Mouse (Mus musculus) heart, embryonic 16.5 days (tissue): ENCODE measurements around the gene Adamts13. TPM values are rescaled to one million over a fixed set of nuclear protein-coding genes. Genes with fewer than 3 reads are reported as not detected.
A peak's percentile ranks its signal among the peaks of the same experiment; 100 is the strongest.

Experiments used
- ATAC-seq: fragments of 200-750 bp; cut with Nextera tagmentation; replicated peaks from 2 replicates; pipeline ENCODE4 v1.8.0; 2017; ENCODE audit warnings: moderate number of reproducible peaks; ENCODE audit not compliant: insufficient read depth, low FRiP score; ENCODE audit errors: extremely low read depth
- H3K27ac ChIP-seq: fragments of 300-500 bp; sonication (generic); 2 replicates; pipeline ENCODE4 v1.5.1; 2014; ENCODE audit warnings: mild to moderate bottlenecking, low read length, control low read depth, moderate library complexity
- H3K27me3 ChIP-seq: fragments of 300-500 bp; sonication (generic); 2 replicates; pipeline ENCODE4 v1.6.1; 2014; ENCODE audit warnings: low read length, mixed read lengths; ENCODE audit not compliant: control insufficient read depth, insufficient read depth
- H3K36me3 ChIP-seq: fragments of 300-500 bp; sonication (generic); 2 replicates; pipeline ENCODE4 v1.6.1; 2014; ENCODE audit not compliant: control insufficient read depth, insufficient read depth
- H3K4me1 ChIP-seq: fragments of 300-500 bp; sonication (generic); 2 replicates; pipeline ENCODE4 v1.6.1; 2014; ENCODE audit warnings: low read length, mixed read lengths; ENCODE audit not compliant: control insufficient read depth, insufficient read depth
- H3K4me2 ChIP-seq: fragments of 300-500 bp; sonication (generic); 2 replicates; pipeline ENCODE4 v1.6.1; 2014; ENCODE audit warnings: low read depth, mild to moderate bottlenecking, control low read depth, low read length
- H3K4me3 ChIP-seq: fragments of 300-500 bp; sonication (generic); 2 replicates; pipeline ENCODE4 v1.5.1; 2014; ENCODE audit warnings: mild to moderate bottlenecking, control low read depth, low read length
- H3K9ac ChIP-seq: fragments of 300-500 bp; sonication (generic); 2 replicates; pipeline ENCODE4 v1.6.1; 2014; ENCODE audit warnings: low read length, control low read depth
- H3K9me3 ChIP-seq: fragments of 300-500 bp; sonication (generic); replicated peaks from 2 replicates; pipeline ENCODE4 v1.6.1; 2016; ENCODE audit warnings: low read length; ENCODE audit not compliant: control insufficient read depth
- WGBS: fragments of 180-500 bp; shearing (Covaris S2); extraction: QIAGEN DNeasy Blood & Tissue Kit; methylation state at CpG from one replicate; pipeline ENCODE4 v1.1.7; 2014; 5-methylcytosine and 5-hydroxymethylcytosine counted together
- polyA plus RNA-seq: library from polyadenylated mRNA; unstranded; fragments of >200 nt; fragmentation: Nextera tagmentation; extraction: Ambion mirVana; gene quantifications from 2 replicates; pipeline ENCODE4 v1.2.1, GENCODE M21; 2015

The Adamts13 gene
- polyA plus RNA-seq, 1 experiment from 2014 or later = not detected

- Histone ChIP-seq H3K4me2 (no peak overlapping the region), H3K36me3 (no peaks in the 10 kb centered on the region), H3K4me3 (no peak overlapping the region), H3K4me1 (no peaks in the 10 kb centered on the region), H3K9me3 (no peaks in the 10 kb centered on the region), H3K9ac (no peak overlapping the region), H3K27me3 (no peaks in the 10 kb centered on the region), H3K27ac (no peak overlapping the region)
- WGBS = 85% methylated on average over 6 of the region's 7 CpGs
- ATAC-seq = no peak
Observed at GRCm38 (mm10) chr2:26997993-26998392, 24.8 kb downstream of the Adamts13 start.

GRCm38 (mm10) chr2:27006255-27006654 is 33.0 kb downstream of the Adamts13 start:
- Histone ChIP-seq H3K4me2 (no peak overlapping the region), H3K9ac (no peak overlapping the region), H3K36me3 (no peaks in the 10 kb centered on the region), H3K4me1 (peaks cover 10% of the 10 kb centered on the region), H3K27ac (no peak overlapping the region), H3K27me3 (peaks cover 2% of the 10 kb centered on the region; the same call in 1 of the 2 replicates), H3K9me3 (no peaks in the 10 kb centered on the region), H3K4me3 (no peak overlapping the region)
- ATAC-seq = no peak
- 53% methylated on average over 4 of the region's 4 CpGs for WGBS

DNA sequence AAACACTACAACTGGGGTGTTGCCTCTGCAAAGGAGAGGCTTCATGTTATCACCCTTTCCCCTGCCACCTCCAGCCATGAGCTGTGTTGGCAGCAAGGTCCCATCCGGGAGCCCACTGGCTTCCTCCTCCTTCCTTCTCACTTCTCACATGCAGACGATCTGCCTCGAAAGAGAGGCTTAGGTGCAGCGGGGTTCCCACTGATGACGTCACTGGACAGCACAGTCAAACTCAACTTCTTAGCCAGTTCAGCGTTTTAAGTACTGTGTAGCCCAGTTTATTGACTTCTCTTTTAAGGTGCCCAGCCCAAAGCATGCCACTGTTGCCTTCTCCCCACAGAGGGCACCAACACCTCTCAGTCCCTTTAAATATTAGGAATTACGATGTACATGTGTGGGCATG is 34.5 kb downstream of the Adamts13 start:
- ATAC-seq = no peak
- Histone ChIP-seq H3K36me3 (no peaks in the 10 kb centered on the region), H3K4me1 (peaks cover 10% of the 10 kb centered on the region), H3K27me3 (peaks cover 2% of the 10 kb centered on the region; the same call in 1 of the 2 replicates), H3K27ac (no peak overlapping the region), H3K9ac (no peak overlapping the region), H3K9me3 (no peaks in the 10 kb centered on the region), H3K4me2 (no peak overlapping the region), H3K4me3 (no peak overlapping the region)
- 60% methylated on average over 7 of the region's 7 CpGs for WGBS

- Histone ChIP-seq H3K4me3 (peak within 1 kb of the TSS; percentile 92), H3K9ac (peak within 1 kb of the TSS; percentile 98), H3K27me3 (peaks cover 2% of the 10 kb centered on the region; the same call in 1 of the 2 replicates), H3K4me1 (peaks cover 10% of the 10 kb centered on the region), H3K27ac (peak within 1 kb of the TSS; percentile 86), H3K4me2 (peak within 1 kb of the TSS; percentile 87), H3K9me3 (no peaks in the 10 kb centered on the region), H3K36me3 (peaks cover 7% of the 10 kb centered on the region)
- ATAC-seq = peak; percentile 96
- 1% methylated on average over 43 of the region's 43 CpGs for WGBS
Observed at GRCm38 (mm10) chr2:27009714-27010244, 36.6 kb downstream of the Adamts13 start, which contains the start of gene Cacfd1. Gene Cacfd1, plus strand, starts transcription at chr2:27009926.

DNA sequence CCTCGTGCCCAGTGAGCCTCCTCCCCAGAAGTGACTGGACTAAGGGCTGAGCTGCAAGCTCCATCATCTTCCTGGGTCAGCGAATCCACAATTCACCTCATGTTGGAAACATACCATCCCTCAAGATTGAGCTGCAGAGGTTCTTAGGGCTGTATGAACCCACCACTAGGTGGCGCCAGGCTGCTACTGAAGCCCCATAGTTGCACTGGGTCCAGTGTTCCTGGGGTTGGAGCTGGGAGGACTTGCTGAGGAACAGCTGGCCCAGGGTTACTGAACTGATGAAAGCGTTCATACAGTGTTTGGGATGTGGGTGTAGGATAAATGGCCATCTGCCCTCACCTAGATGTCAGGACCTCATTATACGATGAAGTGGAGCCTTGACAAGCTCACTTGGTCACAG is 44.6 kb downstream of the Adamts13 start:
- Histone ChIP-seq H3K36me3 (peaks cover 23% of the 10 kb centered on the region), H3K9me3 (no peaks in the 10 kb centered on the region), H3K27ac (no peak overlapping the region), H3K4me3 (no peak overlapping the region), H3K9ac (no peak overlapping the region), H3K4me1 (no peaks in the 10 kb centered on the region), H3K4me2 (no peak overlapping the region), H3K27me3 (no peaks in the 10 kb centered on the region)
- 52% methylated on average over 5 of the region's 5 CpGs for WGBS
- ATAC-seq = peak; percentile 50; the same call in 1 of the 2 replicates

- H3K4me3 ChIP-seq = no peak overlapping the region
- no peaks in the 10 kb centered on the region for H3K27me3 ChIP-seq
- H3K9me3 ChIP-seq = no peaks in the 10 kb centered on the region
- no peak overlapping the region for H3K27ac ChIP-seq
- no peaks in the 10 kb centered on the region for H3K4me1 ChIP-seq
- H3K36me3 ChIP-seq = peaks cover 18% of the 10 kb centered on the region
- H3K9ac ChIP-seq = no peak overlapping the region
- no peak for ATAC-seq
- H3K4me2 ChIP-seq = no peak overlapping the region
- 79% methylated on average over 2 of the region's 2 CpGs for WGBS
Observed at GRCm38 (mm10) chr2:27019530-27019929, 46.3 kb downstream of the Adamts13 start.

- Histone ChIP-seq H3K27ac (no peak overlapping the region), H3K4me1 (no peaks in the 10 kb centered on the region), H3K27me3 (no peaks in the 10 kb centered on the region), H3K9ac (no peak overlapping the region), H3K36me3 (peaks cover 6% of the 10 kb centered on the region; the same call in 1 of the 2 replicates), H3K9me3 (no peaks in the 10 kb centered on the region), H3K4me3 (no peak overlapping the region), H3K4me2 (no peak overlapping the region)
- ATAC-seq = no peak
- 82% methylated on average over 1 of the region's 1 CpGs for WGBS
Observed at GRCm38 (mm10) chr2:27021103-27021502, 47.9 kb downstream of the Adamts13 start.

- no peak for ATAC-seq
- H3K9me3 ChIP-seq = no peaks in the 10 kb centered on the region
- no peak overlapping the region for H3K27ac ChIP-seq
- H3K27me3 ChIP-seq = no peaks in the 10 kb centered on the region
- no peak overlapping the region for H3K4me2 ChIP-seq
- no peak overlapping the region for H3K4me3 ChIP-seq
- no peaks in the 10 kb centered on the region for H3K4me1 ChIP-seq
- 72% methylated on average over 6 of the region's 6 CpGs for WGBS
- H3K36me3 ChIP-seq = no peaks in the 10 kb centered on the region
- H3K9ac ChIP-seq = no peak overlapping the region
Observed at GRCm38 (mm10) chr2:27022612-27023011, 49.4 kb downstream of the Adamts13 start.

DNA sequence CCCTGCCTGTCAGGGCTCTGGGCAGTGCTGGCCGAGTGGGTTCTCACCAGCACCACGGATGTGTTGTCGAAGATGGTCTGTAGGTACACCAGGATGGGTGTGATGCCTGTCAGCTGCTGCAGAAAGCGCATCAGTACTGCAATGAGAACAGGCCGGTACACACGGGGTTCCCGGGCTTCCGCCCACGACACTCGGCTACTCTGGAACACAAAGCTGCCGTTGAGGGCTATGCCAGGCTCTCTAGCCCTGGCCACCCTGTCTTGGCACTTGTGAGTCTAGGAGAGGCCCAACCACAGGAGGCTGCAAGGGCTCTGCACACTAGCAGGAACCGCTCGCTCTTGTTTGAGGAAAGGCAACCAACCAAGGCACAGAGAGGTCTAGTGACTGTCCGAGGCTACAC is 50.9 kb downstream of the Adamts13 start:
- Histone ChIP-seq H3K27me3 (peaks cover 1% of the 10 kb centered on the region; the same call in 1 of the 2 replicates), H3K27ac (no peak overlapping the region), H3K36me3 (no peaks in the 10 kb centered on the region), H3K4me2 (no peak overlapping the region), H3K4me1 (no peaks in the 10 kb centered on the region), H3K9ac (no peak overlapping the region), H3K4me3 (no peak overlapping the region), H3K9me3 (no peaks in the 10 kb centered on the region)
- no peak for ATAC-seq
- 77% methylated on average over 14 of the region's 14 CpGs for WGBS
